Mouse (Mus musculus): ENCODE measurements around the gene Smndc1.

- TF ChIP-seq CTCF (conservative IDR thresholded peaks at IDR 0.05; ENCODE audit: low read length) (no peak), NANOG (IDR thresholded peaks at IDR 0.05; ENCODE audit: borderline replicate concordance, low read length) (no peak), POU5F1 (IDR thresholded peaks at IDR 0.05; ENCODE audit: borderline replicate concordance, low read length) (no peak)
Measured at GRCm38 (mm10) chr19:53404837-53405356, 14.5 kb upstream of the Smndc1 start.

All from E14TG2a.4 (cell line).